Mouse (Mus musculus) liver, embryonic 15.5 days (tissue): ENCODE results near the gene Miga1. TPM values are rescaled to one million over a fixed set of nuclear protein-coding genes. Genes with fewer than 3 reads are reported as not detected.

Experiments
- ATAC-seq: fragments of 200-750 bp; cut with Nextera tagmentation; 2 replicates; pipeline ENCODE4 v1.8.0; 2017; ENCODE audit warnings: moderate number of reproducible peaks, mild to moderate bottlenecking, moderate library complexity; ENCODE audit not compliant: insufficient read depth
- H3K27ac ChIP-seq: fragments of 300-500 bp; sonication (generic); replicated peaks from 2 replicates; pipeline ENCODE4 v1.5.1; 2015; ENCODE audit warnings: mild to moderate bottlenecking, inconsistent platforms
- H3K27me3 ChIP-seq: fragments of 300-500 bp; sonication (generic); 2 replicates; pipeline ENCODE4 v1.6.1; 2015; ENCODE audit warnings: mild to moderate bottlenecking, inconsistent platforms
- H3K36me3 ChIP-seq: fragments of 300-500 bp; sonication (generic); replicated peaks from 2 replicates; pipeline ENCODE4 v1.6.1; 2015; ENCODE audit warnings: moderate library complexity, mild to moderate bottlenecking, inconsistent platforms
- H3K4me1 ChIP-seq: fragments of 300-500 bp; sonication (generic); replicated peaks from 2 replicates; pipeline ENCODE4 v1.6.1; 2015; ENCODE audit warnings: inconsistent platforms
- H3K4me2 ChIP-seq: fragments of 300-500 bp; sonication (generic); 2 replicates; pipeline ENCODE4 v1.6.1; 2015; ENCODE audit warnings: moderate library complexity, mild to moderate bottlenecking, inconsistent platforms
- H3K4me3 ChIP-seq: fragments of 300-500 bp; sonication (generic); replicated peaks from 2 replicates; pipeline ENCODE4 v1.5.1; 2015; ENCODE audit warnings: mild to moderate bottlenecking, inconsistent platforms
- H3K9ac ChIP-seq: fragments of 300-500 bp; sonication (generic); 2 replicates; pipeline ENCODE4 v1.6.1; 2015; ENCODE audit warnings: moderate library complexity, mild to moderate bottlenecking, inconsistent platforms
- H3K9me3 ChIP-seq: fragments of 300-500 bp; sonication (generic); replicated peaks from 2 replicates; pipeline ENCODE4 v1.6.1; 2016; ENCODE audit warnings: inconsistent platforms
- WGBS: fragments of 180-500 bp; shearing (Covaris S2); methylation state at CpG from one replicate; pipeline ENCODE4 v1.1.7; 2015; ENCODE audit warnings: mixed read lengths; ENCODE audit not compliant: insufficient replicate concordance; 5-methylcytosine and 5-hydroxymethylcytosine counted together
- polyA plus RNA-seq: library from polyadenylated mRNA; unstranded; fragments of >200 nt; fragmentation: Nextera tagmentation; extraction: Ambion mirVana; gene quantifications from 2 replicates; pipeline ENCODE4 v1.2.1, GENCODE M21; 2015

The Miga1 gene
- polyA plus RNA-seq, 1 experiment from 2014 or later = 3.5 TPM

DNA sequence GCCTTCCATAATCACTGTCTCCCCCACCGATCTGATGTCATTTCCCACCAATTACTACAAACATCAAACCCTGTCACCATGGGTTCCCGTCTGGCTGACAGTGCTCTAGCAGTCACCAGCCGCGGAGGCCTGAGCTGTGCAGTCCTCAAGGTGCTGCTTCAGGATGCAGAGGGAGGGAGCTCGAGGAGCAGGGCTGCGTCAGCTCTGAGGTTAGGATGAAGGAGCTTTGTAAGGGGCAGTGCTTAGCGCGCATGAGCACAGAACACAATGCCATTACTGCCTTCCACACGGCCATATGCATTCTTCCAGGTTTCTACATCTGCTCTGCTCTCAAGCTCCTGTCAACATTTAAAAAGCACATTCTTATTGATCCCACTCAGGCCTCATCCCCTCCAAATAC, 37.2 kb downstream of the Miga1 start:
- H3K4me3 ChIP-seq = no peak overlapping the region
- 79% methylated on average over 9 of the region's 9 CpGs for WGBS
- H3K36me3 ChIP-seq = no peaks in the 10 kb centered on the region

DNA sequence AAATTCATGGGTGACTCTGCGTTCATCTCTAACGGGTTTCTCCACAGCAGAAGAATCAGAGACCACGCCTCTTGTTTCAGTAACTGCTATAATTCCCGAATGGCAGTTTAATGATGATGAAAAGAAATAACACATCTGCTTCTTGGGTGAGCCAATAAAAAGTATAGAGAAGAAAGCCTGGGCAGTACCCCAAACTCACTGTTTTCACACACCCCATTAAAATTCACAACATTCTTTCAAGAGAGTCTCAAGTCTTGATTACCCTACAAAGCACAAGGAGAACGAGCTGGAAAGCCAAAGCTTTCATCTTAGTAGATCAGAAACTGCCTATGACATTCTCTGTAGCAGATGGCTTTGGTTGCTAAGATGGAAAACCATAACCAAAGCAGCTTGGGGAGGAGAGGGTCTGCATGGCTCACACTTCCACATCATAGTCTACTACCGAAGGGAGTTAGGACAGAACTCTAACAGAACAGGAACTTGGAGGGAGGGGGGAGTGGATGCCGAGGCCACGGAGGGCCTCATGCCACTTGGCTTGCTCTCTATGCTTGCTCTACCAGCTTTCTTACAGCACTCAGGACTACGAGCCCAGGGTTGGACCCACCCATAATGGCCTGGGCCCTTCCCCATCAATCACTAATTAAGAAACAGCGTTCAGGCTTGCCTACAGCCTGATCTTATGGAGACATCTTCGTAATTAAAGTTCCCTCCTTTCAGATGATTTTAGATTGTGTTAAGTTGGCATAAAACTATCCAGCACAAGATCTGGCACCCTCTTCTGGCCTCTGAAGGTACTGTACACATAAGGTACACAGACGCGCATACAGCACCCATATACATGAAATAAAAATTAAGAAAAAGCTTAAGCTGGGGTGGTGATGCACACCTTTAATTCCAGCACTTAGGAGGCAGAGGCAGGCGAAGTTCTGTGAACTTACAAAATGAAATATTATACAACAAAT, 39.5 kb downstream of the Miga1 start:
- H3K9me3 ChIP-seq = no peaks in the 10 kb centered on the region
- H3K9ac ChIP-seq = no peak overlapping the region
- peaks cover 8% of the 10 kb centered on the region; the same call in 1 of the 2 replicates for H3K36me3 ChIP-seq
- WGBS = 75% methylated on average over 14 of the region's 14 CpGs
- no peaks in the 10 kb centered on the region for H3K4me1 ChIP-seq
- ATAC-seq = no peak
- no peaks in the 10 kb centered on the region for H3K27me3 ChIP-seq
- no peak overlapping the region for H3K4me3 ChIP-seq
- no peak overlapping the region for H3K27ac ChIP-seq
- H3K4me2 ChIP-seq = no peak overlapping the region

More for the DNA sequence above, 37.2 kb downstream of the Miga1 start:
- H3K9ac ChIP-seq = no peak overlapping the region
- H3K9me3 ChIP-seq = no peaks in the 10 kb centered on the region
- 0 out of 2 replicates have a peak, but pooled peaks cover 5% of the 10 kb centered on the region for H3K4me1 ChIP-seq
- no peaks in the 10 kb centered on the region for H3K27me3 ChIP-seq
- ATAC-seq = no peak
- H3K27ac ChIP-seq = no peak overlapping the region
- H3K4me2 ChIP-seq = no peak overlapping the region

DNA sequence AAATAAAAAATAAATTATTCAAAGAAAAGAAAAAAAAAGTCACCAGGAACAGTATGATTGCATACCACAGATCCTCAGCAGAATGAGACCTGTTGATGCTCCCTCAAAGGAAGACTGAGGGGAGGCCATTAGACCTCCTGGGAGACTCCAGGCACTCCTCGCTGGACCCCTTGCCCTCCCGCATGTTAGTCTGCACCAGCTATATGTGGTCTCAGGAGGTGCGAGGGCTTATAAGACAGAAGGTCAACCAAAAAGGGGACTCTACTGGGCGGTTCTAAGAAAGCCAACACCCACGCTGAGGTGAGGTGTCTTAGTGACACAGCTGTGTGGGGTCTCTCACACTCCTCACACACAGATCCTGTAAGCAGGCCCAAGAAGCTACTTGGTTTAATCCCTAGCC, 44.3 kb downstream of the Miga1 start:
- no peaks in the 10 kb centered on the region for H3K4me1 ChIP-seq
- no peak overlapping the region for H3K9ac ChIP-seq
- WGBS = 81% methylated on average over 5 of the region's 5 CpGs
- no peaks in the 10 kb centered on the region for H3K27me3 ChIP-seq
- H3K9me3 ChIP-seq = no peaks in the 10 kb centered on the region
- H3K36me3 ChIP-seq = peaks cover 12% of the 10 kb centered on the region; the same call in 1 of the 2 replicates
- no peak overlapping the region for H3K27ac ChIP-seq
- H3K4me2 ChIP-seq = no peak overlapping the region
- H3K4me3 ChIP-seq = no peak overlapping the region
- no peak for ATAC-seq

DNA sequence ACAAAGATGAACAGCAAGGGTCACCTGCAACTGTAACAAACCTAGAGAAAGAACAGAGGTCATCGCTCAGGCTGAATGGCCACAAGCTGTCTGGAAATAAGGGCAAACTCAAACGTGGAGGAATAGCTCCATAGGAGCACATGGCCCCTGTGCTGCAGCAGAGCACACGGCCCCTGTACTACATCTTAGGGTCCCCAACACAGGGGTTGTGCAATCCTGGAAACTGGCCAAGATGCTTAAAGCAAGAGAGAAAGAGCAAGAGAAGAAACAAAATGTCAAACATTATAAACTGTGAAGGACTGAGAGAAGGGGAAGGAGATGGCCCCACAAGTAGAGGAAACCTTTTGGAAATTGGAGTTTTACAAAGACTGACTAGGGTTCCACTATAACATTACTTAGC, 45.8 kb downstream of the Miga1 start:
- Histone ChIP-seq H3K36me3 (peaks cover 12% of the 10 kb centered on the region; the same call in 1 of the 2 replicates), H3K9ac (no peak overlapping the region), H3K27me3 (no peaks in the 10 kb centered on the region), H3K4me2 (no peak overlapping the region), H3K4me1 (no peaks in the 10 kb centered on the region), H3K9me3 (no peaks in the 10 kb centered on the region), H3K27ac (no peak overlapping the region), H3K4me3 (no peak overlapping the region)
- ATAC-seq = no peak
- WGBS = 62% methylated on average over 3 of the region's 3 CpGs

DNA sequence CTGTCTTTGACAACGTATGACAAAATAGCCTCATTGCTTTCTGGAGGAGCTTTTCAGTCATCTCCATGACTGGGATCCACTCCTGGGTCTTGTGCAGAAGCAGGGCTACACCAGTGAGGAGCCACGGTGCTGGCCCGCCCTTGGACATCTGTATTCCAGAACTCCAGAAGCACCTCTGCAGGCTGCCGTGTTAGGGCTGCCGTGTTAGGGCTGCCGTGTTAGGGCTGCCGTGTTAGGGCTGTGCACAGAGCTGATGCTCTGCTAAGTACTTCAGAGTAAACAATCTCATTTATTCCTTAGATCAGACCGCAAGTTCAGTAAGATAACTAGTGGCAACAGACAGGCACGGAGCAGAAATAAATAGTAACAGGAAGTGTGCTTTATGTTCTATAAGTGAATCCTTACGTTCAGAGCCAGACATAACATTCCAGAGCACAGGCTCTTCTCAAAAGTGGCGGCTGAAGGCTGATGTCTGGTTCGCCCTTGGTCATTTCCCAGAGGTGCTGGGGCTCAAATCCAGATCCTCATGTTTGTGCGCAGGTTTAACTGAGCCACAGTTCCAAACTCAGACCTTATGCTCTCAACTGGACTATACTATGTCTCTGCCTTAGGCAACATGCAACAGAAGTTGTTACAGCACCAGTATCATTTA, 46.6 kb downstream of the Miga1 start:
- Histone ChIP-seq H3K27ac (no peak overlapping the region), H3K4me3 (no peak overlapping the region), H3K4me1 (no peaks in the 10 kb centered on the region), H3K4me2 (no peak overlapping the region), H3K9ac (no peak overlapping the region), H3K27me3 (no peaks in the 10 kb centered on the region), H3K36me3 (peaks cover 16% of the 10 kb centered on the region; the same call in 1 of the 2 replicates), H3K9me3 (no peaks in the 10 kb centered on the region)
- ATAC-seq = no peak
- WGBS = 75% methylated on average over 13 of the region's 13 CpGs

DNA sequence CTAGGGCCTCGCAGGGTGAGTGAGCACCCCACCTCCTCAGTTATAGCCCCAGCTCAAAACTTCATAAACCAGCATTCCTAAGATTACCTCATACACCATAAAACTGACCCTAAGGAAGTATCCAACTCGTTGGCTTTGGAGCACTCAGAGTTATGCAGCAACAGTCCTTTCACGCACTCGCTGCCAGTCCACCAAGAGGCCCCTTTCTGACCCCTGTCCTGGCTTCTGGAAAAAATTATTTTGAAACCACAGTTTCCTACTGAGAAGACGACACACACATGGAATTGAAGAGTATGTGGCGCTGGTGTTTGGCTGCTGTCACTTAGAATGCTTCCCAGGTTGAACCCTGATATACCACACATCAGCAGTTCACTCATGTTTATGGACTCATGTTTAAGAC, 48.3 kb downstream of the Miga1 start:
- H3K4me3 ChIP-seq = no peak overlapping the region
- no peak overlapping the region for H3K4me2 ChIP-seq
- 79% methylated on average over 6 of the region's 6 CpGs for WGBS
- peaks cover 12% of the 10 kb centered on the region; the same call in 1 of the 2 replicates for H3K36me3 ChIP-seq
- H3K27me3 ChIP-seq = no peaks in the 10 kb centered on the region
- H3K27ac ChIP-seq = no peak overlapping the region
- no peak overlapping the region for H3K9ac ChIP-seq
- ATAC-seq = no peak
- H3K9me3 ChIP-seq = no peaks in the 10 kb centered on the region
- no peaks in the 10 kb centered on the region for H3K4me1 ChIP-seq

DNA sequence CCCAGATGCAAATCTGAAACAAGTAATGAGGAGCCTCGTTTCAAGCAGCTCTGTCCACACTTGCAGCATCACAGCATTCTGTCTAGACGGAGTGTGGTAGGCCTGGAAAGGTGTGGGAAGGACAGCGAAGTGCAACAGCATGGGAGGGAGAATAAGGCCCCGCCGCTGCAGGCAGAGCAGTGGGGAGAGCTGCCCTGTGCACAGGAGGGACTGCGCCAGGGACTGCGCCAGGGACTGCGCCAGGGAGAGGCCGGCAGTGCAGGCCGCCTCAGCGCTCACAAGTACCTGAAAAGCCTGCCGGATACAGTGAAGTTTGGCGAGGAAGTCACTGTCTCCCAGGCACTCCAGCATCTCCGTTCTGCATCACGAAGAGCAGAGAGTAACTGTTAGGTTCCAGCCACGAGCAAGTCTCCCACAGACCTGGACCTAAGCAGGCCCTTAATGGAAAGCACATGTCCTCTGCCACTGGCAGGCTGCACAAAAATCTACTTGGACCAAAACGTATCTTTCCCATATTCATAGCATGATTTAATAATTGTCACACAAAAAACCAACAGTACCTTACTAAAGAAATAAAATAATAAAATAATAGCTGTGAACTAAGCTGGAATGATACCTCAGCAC, 49.9 kb downstream of the Miga1 start:
- H3K4me2 ChIP-seq = no peak overlapping the region
- H3K9me3 ChIP-seq = no peaks in the 10 kb centered on the region
- 83% methylated on average over 17 of the region's 17 CpGs for WGBS
- no peak overlapping the region for H3K4me3 ChIP-seq
- no peak overlapping the region for H3K27ac ChIP-seq
- H3K4me1 ChIP-seq = no peaks in the 10 kb centered on the region
- H3K27me3 ChIP-seq = no peaks in the 10 kb centered on the region
- H3K9ac ChIP-seq = no peak overlapping the region
- ATAC-seq = no peak
- H3K36me3 ChIP-seq = peaks cover 17% of the 10 kb centered on the region

DNA sequence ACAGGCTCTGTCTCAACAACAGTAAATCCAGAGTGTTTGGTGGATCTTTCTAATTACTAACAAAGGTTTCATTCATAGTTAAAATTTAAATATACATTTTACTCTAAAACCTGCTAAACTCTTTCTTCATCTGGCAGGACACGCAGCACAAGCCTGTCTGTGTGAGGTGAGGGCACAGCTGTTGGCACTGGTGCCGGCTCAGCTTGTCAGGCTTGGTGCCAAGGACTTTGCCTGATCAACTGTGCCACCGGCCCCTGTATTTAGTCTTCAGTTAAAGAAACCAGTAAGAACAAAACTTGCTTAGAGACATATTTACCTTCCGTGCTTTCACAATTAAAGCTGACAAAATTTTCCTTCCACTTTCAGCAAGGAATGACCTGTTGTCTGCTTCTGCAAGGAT, 51.5 kb downstream of the Miga1 start:
- Histone ChIP-seq H3K4me3 (no peak overlapping the region), H3K9me3 (no peaks in the 10 kb centered on the region), H3K27ac (no peak overlapping the region), H3K4me1 (no peaks in the 10 kb centered on the region), H3K36me3 (peaks cover 17% of the 10 kb centered on the region), H3K9ac (no peak overlapping the region), H3K4me2 (no peak overlapping the region), H3K27me3 (no peaks in the 10 kb centered on the region)
- 74% methylated on average over 4 of the region's 4 CpGs for WGBS
- ATAC-seq = no peak

DNA sequence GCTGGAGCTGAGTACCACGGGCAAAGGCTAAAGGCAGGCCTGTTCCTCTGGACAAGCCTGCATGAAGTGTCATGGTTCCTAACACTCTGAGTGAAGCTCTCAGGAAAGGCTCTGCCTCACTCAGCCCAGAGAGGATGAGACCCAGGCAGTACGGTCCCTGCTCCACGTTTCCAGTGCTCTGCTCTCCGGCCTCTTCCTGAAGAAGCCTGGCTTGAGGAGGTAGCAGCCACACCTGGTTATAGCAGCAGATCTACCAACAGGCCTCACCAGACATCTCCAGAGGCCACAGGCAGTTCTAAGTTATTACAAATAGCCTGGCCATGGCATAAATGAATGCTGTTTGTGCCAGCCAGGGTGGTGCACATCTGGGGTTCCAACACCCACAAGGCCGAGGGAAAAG, 51.9 kb downstream of the Miga1 start:
- peaks cover 17% of the 10 kb centered on the region for H3K36me3 ChIP-seq
- ATAC-seq = no peak
- WGBS = 77% methylated on average over 5 of the region's 5 CpGs
- no peaks in the 10 kb centered on the region for H3K9me3 ChIP-seq
- no peak overlapping the region for H3K4me2 ChIP-seq
- H3K27me3 ChIP-seq = no peaks in the 10 kb centered on the region
- no peak overlapping the region for H3K27ac ChIP-seq
- no peak overlapping the region for H3K9ac ChIP-seq
- no peaks in the 10 kb centered on the region for H3K4me1 ChIP-seq
- no peak overlapping the region for H3K4me3 ChIP-seq

DNA sequence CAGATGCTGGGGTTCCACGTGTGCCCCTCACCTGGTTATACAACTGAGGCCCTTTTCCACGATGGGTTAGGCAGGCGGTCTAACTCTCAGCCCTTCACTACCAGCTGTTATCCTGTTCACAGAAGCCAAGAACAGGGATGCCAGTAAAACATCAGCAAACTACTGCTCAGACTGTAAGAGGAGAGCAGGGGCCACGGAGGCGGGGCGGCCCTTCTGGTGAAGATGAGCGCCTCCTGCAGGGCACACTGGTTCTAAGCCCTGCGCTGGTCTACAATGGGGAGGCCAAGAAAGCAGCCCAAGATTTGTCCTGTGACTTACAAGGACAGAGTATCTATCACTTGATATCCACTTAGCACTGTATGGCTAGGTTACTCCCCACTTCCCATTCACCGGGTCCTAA, 52.4 kb downstream of the Miga1 start:
- WGBS = 81% methylated on average over 9 of the region's 9 CpGs
- ATAC-seq = no peak
- H3K4me3 ChIP-seq = no peak overlapping the region

DNA sequence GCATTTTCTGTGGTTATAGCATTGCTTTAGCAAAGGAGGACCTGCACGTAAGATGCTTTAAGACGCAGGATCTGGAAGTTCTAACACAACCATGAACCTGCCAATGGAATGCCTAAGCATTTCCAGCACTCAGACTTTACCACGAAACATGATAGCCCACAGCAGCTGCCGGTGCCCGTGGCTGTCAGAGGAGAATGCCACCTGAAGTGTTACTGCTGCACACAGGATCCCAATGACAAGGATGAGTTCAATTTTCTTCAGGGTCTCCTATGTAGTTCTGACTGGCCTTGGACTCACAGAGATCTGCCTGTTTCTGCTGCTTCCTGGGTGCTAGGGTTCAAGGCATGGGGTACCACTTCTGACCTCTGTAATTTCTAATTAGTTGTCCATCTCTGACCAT, 55.4 kb downstream of the Miga1 start:
- H3K36me3 ChIP-seq = peaks cover 16% of the 10 kb centered on the region; the same call in 1 of the 2 replicates
- no peak for ATAC-seq
- no peaks in the 10 kb centered on the region for H3K9me3 ChIP-seq
- H3K27ac ChIP-seq = no peak overlapping the region
- H3K27me3 ChIP-seq = no peaks in the 10 kb centered on the region
- H3K9ac ChIP-seq = no peak overlapping the region
- peaks cover 6% of the 10 kb centered on the region; the same call in 1 of the 2 replicates for H3K4me1 ChIP-seq
- no peak overlapping the region for H3K4me3 ChIP-seq
- no peak overlapping the region for H3K4me2 ChIP-seq
- 80% methylated on average over 5 of the region's 5 CpGs for WGBS

More for the DNA sequence above, 52.4 kb downstream of the Miga1 start:
- peaks cover 17% of the 10 kb centered on the region for H3K36me3 ChIP-seq
- H3K4me2 ChIP-seq = no peak overlapping the region
- H3K9ac ChIP-seq = no peak overlapping the region
- H3K27ac ChIP-seq = no peak overlapping the region
- H3K27me3 ChIP-seq = no peaks in the 10 kb centered on the region
- H3K9me3 ChIP-seq = no peaks in the 10 kb centered on the region
- H3K4me1 ChIP-seq = no peaks in the 10 kb centered on the region
